Mouse (Mus musculus): ENCODE data around the gene Dhps.

- TF ChIP-seq POLR2A (IDR thresholded peaks at IDR 0.05; ENCODE audit: low read depth, low read length) (no peak), BHLHE40 (IDR thresholded peaks at IDR 0.05; ENCODE audit: low read depth, low read length) (no peak), JUND (conservative IDR thresholded peaks at IDR 0.05; ENCODE audit: low read depth, low read length) (no peak), NELFE (IDR thresholded peaks at IDR 0.05; ENCODE audit: low read depth, low read length) (no peak), CTCF (conservative IDR thresholded peaks at IDR 0.05 in 1 of 2, IDR thresholded peaks at IDR 0.05 in 1 of 2; ENCODE audit: low read depth in 2 of 2, low read length in 2 of 2) (no peak), ZC3H11A (IDR thresholded peaks at IDR 0.05; ENCODE audit: low read depth, low read length) (no peak), EP300 (IDR thresholded peaks at IDR 0.05; ENCODE audit: low read length) (no peak), KAT2A (IDR thresholded peaks at IDR 0.05; ENCODE audit: insufficient replicate concordance, low read length) (no peak), CHD2 (IDR thresholded peaks at IDR 0.05; ENCODE audit: low read length) (no peak), MXI1 (IDR thresholded peaks at IDR 0.05; ENCODE audit: low read depth, low read length) (no peak), MAX (IDR thresholded peaks at IDR 0.05; ENCODE audit: low read length) (no peak), E2F4 (IDR thresholded peaks at IDR 0.05; ENCODE audit: insufficient replicate concordance, low read depth, low read length) (no peak), USF2 (conservative IDR thresholded peaks at IDR 0.05; ENCODE audit: low read depth, low read length) (no peak), SIN3A (IDR thresholded peaks at IDR 0.05; ENCODE audit: low read length) (no peak)
These were observed 13.1 kb downstream of the Dhps start for GRCm38 (mm10) chr8:85084633-85085032.
